Mouse (Mus musculus) T-helper 17 cell (primary cell): ENCODE measurements at regions not wholly inside any gene's neighbourhood (a gene's known extent, or its start where the extent isn't known, plus 50 kb on each side); places are given as distances from the start of the nearest gene placed in this dataset.

ENCODE experiments used
- in situ Hi-C, 2 experiments: fragments of 300-600 bp; cut with MboI, MseI; formaldehyde crosslinking; loops; 1 replicate in 1 of 2; 2 replicates in 1 of 2; pipeline ENCODE4 v1.15.1; 2025; ENCODE audit warnings: high pct_unique_total_duplicates in 2 of 2

DNA sequence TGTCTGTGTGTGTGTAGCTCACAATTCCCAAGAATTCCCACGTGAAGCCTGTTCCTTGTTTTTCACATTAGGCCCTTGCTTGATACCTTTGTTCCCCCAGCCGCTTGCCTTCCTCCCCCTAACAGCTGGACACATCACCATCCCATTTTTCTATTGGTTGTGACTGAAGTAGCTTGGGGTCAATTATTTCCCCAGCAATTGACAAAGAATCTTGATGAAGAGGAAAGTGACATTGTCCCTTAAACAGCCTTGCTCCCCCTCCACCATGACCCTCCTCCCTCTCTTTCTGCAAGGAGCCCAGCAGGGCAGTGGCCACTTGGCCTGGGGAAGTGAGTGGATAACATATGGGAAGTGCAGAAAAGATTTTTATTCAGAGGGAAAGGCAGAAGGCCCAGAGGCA is 681.5 kb upstream of the Car8 start:
- in situ Hi-C loops: loop anchor here (5.0 to 25.0 kb wide), 2 partner anchors 107 to 1958 kb away; no protein-coding TSS in a partner anchor

DNA sequence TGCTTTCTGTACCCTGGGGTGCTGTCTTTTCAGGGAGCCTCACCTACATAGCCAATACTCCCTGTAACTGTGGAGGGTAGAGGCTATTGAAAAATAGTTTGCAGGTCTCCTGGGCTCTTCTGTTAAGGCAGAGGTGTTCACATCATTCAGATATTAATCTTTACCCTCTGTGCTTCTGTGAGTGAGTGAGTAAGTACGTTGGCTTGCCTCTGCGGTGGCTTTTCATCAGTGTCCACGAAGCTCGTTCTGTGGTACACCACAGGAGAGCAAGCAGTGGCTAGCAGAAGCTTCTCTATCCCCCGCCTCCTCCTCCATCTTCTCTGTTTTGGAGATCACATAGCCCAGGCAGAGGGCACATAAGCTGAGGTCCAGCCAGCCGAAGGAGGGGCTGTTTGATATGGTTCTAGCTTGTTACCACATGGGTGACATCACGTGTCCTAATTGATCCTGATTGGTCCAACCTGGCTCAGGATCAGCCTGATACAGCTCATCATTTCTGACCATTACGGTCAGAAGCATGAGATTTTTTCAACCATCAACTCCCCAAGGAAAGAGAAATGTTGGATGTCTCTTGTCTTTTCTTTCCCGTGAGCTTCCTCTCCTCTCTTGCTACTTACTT is 680.6 kb upstream of the Car8 start:
- in situ Hi-C loops: loop anchor here (10.0 to 25.0 kb wide), 2 partner anchors 1935 to 1957 kb away; no protein-coding TSS in a partner anchor
